Mouse (Mus musculus) heart, postnatal 10 days (tissue): Measurements from ENCODE around the gene Larp4. TPM values are rescaled to one million over a fixed set of nuclear protein-coding genes. Genes with fewer than 3 reads are reported as not detected.

Experiments
- DNase-seq, 2 experiments: peaks; one replicate each; pipeline ENCODE4 v3.0.0; 2021
- intact Hi-C: fragments of 180-260 bp; cut with DNase I; formaldehyde crosslinking; loops from one replicate; pipeline ENCODE4 v1.15.1; 2025
- total RNA-seq, 2 experiments: library from RNA; stranded (reverse); gene quantifications; 2 replicates each; pipeline ENCODE4 v1.2.3; 2021

Larp4 gene
- total RNA-seq, 2 experiments from 2014 or later, result 76.5 to 78.2 TPM

DNA sequence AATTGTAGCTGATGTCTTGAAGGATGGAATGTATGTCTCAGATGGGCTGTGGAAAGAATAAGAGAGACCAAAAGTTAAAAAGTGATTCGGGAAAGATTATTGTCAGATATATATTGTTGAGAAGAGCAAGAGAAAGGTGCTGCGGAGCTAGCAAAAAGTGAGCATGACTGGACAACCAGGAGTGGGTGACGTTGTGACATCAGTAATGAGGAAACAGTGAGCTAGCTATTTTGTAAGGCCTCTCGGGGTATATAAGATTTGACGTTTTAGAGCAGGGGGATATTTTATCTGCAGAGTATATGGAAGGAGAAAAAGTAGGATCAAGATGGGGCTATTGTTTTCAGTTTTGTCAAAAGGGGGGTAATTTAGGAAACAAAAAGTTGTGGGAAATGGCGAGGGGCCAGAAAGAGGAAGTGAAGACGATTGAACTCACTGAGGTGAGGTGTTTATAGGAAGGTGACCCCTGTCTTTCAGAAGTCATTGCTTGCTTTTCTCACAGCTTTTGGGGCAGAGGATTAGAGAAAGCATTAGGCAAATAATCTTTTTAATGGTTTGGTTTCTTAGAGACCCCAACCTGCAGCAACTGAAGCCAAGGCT is 34.9 kb downstream of the Larp4 start:
- no peak for DNase-seq

DNA sequence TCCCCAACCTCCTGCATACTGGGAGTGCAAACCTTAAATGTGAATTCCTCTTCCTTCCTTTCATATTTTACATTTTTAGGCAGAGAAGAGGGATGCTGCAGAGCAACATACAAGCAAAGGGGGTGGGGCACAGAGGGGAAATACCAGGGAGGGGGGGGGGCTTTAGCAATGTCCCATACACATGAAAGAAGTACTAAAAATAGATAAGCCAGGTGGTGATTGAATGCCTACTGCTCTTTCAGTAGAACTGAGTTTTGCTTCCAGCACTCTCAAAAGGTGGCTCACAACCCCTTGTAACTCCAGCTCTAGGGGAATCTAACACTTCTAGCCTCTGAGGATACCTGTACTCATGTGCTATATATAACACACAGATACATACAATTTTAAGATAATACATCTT is 36.3 kb downstream of the Larp4 start:
- DNase-seq, result no peak
- intact Hi-C loops, result no loop called here

More for the DNA sequence above, 34.9 kb downstream of the Larp4 start:
- intact Hi-C loops, result no loop called here

DNA sequence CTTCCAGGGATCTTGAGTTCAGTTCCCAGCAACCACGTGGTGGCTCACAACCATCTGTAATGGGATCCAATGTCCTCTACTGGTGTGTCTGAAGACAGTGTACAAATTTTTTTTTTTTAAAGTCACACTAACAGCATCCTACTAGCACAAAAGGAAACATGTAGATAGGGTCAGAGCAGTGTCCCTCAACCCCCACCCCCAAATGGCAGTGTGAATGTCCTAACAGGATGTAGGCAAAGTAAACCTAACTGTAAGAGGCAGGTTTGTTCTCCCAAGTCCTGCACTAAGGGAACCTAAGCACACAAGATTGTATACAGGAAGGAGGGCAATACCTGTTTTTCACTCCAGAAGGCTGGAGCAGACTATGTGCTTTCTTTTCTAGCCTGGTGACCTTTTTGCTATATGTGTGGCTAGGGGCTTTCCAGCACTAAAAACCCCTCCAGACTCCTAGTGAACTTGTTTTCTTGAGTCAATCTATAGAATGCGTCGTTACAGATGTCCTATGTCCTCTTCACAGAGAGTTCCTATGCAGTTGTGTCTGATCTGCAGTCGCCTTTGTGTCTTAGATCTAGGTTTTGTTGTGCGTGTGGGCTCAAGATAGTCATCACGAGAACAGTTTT is 48.5 kb downstream of the Larp4 start:
- intact Hi-C loops, result no loop called here
- DNase-seq, result no peak

DNA sequence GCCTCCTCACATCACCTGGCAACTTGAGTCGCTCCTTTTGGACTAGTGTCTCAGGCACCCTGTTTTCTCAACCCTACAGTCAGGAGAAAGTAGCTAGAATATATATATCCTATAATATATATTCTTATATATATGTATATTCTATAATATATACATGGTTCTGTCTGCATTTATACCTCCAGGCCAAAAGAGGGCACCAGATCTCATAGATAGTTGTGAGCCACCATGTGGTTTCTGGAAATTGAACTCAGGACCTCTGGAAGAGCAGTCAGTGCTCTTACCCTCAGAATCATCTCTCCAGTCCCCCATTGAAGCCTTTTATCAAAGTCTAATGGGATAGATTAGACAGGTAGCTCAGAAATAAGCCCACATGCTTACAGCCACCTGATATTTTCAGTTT is 51.3 kb downstream of the Larp4 start:
- DNase-seq, result no peak
- intact Hi-C loops, result loop anchor here (5.0 to 10.0 kb wide), 4 partner anchors 166 to 436 kb away; no protein-coding TSS in a partner anchor

DNA sequence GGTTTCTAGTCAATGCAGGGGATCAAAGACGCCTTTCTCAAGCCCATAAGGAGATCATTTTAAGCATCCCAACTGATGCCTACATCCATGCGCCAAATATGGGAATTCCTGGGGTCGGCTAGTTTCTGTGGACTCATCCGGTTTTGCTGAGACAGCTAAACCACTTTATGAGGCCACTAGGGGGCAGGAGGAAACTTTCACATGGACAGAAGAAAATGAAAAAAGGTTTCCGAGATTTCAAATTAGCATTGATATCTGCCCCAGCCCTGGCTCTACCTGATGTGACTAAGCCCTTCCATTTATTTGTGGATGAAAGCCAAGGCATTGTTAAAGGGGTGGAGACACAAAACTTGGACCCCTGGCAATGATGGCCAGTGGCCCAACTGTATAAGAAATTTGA is 53.1 kb downstream of the Larp4 start:
- DNase-seq, result peak; percentile 58 to 76
- intact Hi-C loops, result loop anchor here (5.0 to 10.0 kb wide), 4 partner anchors 164 to 434 kb away; no protein-coding TSS in a partner anchor

DNA sequence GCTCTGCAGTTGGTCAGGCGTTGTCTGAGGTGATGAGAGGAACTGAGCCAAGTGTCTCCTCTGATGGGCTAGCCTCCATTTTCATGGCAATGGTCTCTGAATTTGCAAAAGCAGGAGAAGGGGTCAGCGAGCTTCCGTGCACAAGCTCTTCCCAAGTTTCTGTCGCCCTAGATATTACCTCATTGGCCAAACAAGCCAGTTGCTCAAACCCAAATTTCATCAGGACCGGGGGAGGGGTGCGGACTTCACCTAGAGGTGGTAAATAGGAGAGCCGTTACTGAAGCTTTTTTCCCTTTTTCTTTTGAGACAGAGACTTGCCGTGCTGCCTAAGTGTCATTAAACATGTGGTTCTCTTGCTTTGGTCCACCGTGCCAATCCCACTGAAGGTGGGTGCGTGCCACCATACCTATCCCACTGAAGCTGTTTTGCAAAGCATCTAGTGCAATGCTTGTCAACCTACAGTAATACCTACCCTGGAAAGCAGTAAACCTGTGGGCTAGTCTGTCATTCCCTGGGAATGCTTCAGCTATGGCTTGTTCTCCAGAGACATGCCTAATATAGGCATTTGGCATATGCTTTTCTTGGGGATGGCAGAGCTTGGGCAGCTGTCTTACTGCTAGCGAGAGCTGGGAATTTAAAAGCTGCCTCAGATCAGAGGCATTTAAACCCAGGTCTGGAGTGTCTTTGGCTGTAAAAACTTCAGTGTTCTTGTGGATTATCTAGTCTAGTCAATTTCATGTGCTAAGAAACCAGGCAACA is 55.4 kb downstream of the Larp4 start:
- DNase-seq, result no peak
- intact Hi-C loops, result loop anchor here (10.0 kb wide), 2 partner anchors 300 to 350 kb away; no protein-coding TSS in a partner anchor

DNA sequence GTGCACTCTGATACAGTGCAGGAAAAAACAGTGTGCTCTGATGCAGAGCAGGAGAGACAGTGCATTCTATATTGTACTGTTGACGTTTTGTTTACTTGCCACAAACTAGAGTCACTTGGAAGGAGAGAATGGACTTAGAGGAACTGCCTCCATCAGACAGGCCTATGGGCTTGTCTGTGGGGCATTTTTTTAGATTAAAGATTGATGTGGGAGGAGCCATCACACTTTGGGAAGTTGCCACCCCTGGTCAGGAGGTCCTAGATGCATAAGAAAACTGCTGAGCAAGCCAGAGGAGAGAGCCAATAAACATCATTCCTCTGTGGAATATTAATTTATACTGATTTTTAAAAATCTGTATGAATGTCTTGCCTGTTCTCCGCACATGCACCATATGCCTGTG is 58.3 kb downstream of the Larp4 start:
- intact Hi-C loops, result loop anchor here (10.0 kb wide), 2 partner anchors 297 to 347 kb away; no protein-coding TSS in a partner anchor
- DNase-seq, result no peak

DNA sequence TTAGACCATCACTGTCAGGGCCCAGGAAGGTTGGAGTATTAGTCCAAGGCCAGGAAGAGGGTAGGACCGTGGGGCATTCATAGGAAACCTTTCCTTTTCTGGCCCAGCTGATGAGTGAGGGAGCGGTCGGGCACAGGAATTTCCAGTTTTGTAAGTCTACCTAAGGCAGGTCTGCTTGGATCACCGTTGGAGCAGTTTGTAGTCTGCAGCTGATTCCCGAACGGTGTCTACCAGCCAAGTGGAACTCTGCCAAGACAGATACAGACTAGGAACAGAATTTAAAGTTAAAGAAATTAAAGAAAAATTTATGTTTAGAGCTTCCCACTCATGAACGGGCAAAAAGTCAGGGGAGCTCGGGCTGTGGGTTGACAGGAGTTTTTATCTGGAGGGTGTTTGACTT is 59.6 kb downstream of the Larp4 start:
- intact Hi-C loops, result loop anchor here (10.0 kb wide), 2 partner anchors 295 to 345 kb away; no protein-coding TSS in a partner anchor
- DNase-seq, result no peak

DNA sequence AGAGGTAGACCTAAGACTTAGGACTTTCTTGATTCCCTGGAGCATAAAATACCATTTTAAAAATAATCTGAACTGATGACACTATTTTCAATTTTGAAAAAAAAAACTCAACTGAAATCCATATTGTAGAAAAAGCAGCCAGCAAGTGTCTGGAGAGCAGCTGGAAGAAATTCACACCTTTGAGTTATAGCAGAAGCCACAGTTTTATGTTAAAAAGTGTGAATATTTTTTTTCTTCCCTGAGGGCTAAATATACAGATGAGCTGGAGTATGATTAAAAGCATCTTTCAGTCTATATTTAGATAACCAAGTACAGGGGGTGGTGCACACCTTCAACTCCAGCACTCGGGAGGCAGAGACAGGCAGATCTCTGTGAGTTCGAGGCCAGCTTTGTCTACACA is 60.0 kb downstream of the Larp4 start:
- DNase-seq, result no peak

DNA sequence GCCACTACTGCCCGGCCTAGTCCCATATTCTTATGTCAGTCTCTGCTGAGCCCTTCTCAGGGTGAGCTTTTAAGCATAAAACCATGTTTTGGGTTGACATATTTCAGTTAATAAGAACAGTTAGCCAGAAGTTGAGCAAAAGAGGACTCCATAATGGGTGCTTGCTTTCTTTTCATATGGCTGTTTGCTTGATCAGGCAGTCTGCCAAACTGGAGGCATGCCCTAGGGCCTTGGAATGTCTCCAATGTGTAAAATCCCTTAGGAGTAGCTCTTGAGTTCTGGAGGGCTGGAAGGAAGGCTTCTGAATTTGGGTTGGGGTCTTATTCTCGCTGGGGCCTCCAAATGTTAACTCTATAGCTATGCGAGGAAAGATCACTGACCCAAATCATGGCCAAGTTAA is 62.7 kb downstream of the Larp4 start:
- intact Hi-C loops, result no loop called here
- no peak for DNase-seq

More for the DNA sequence above, 60.0 kb downstream of the Larp4 start:
- intact Hi-C loops, result loop anchor here (10.0 kb wide), 2 partner anchors 295 to 345 kb away; no protein-coding TSS in a partner anchor

DNA sequence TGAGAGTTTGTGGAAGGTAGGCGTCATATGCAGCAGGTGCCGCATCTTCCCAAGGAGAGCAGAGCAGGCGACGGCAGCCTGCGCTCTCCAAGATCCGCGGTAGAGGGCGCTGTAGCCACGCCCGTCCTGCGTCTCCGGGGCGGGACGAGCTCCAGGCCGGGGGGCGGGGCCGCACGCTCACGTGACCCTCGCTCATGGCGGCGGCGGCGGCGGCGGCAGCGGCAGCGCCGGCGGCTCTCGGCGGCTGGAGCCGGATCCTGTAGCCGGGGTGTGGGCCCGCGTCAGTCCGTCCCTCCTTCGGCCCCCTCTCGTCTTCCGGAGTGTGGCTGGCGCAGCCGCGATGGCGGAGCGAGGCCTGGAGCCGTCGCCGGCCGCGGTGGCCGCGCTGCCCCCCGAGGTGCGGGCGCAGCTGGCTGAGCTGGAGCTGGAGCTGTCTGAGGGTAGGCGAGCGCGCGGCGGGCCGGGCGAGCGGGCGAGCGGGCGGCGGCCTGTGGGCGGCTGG is 68.7 kb downstream of the Larp4 start, which contains the start of gene Dip2b:
Gene Dip2b, plus strand, starts transcription at position 195 of the 502 bp plus-strand sequence.
- intact Hi-C loops, result loop anchor here (1.0 to 5.0 kb wide), 3 partner anchors 89 to 424 kb away; partner anchors contain the start of gene Atf1

DNA sequence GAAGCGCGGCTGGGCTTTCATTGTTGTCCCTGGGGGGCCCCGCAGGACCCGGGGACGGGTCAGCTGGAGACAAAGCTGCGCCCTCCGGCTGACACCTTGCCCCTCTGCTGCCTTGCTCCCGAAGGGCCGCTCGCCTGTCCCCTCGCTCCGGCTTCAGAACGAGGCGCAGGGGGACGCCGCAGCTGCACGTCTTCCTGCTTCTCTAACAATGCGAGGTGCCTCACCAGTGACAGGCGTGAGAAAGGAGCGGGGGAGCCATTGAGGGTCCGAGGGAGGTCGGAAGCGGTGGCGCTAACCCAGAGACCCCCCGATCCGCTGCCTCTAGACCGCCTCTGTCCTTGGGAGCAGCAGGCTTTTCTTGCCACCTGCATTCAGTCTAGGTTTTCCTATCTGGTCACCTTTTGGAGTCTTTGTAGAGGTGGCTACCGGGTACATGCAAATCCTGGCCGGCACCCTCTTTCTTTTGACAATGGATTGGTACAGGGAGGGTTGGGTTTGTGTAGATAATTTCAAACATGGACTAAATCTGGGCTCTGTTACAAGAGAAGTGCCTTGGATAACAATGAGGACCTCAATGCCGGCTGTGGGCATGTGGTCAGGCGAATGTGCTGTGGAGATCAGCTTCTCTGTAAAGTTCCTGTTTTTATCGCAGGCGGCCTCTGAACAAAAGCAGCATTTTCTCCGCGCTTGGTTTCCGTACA is 69.3 kb downstream of the Larp4 start:
- DNase-seq, result peak; percentile 72 to 75
- intact Hi-C loops, result loop anchor here (2.0 to 5.0 kb wide), 2 partner anchors 188 to 423 kb away; partner anchors contain the start of gene Atf1

More for the DNA sequence above, 68.7 kb downstream of the Larp4 start, which contains the start of gene Dip2b:
- DNase-seq, result peak; percentile 96 to 98

DNA sequence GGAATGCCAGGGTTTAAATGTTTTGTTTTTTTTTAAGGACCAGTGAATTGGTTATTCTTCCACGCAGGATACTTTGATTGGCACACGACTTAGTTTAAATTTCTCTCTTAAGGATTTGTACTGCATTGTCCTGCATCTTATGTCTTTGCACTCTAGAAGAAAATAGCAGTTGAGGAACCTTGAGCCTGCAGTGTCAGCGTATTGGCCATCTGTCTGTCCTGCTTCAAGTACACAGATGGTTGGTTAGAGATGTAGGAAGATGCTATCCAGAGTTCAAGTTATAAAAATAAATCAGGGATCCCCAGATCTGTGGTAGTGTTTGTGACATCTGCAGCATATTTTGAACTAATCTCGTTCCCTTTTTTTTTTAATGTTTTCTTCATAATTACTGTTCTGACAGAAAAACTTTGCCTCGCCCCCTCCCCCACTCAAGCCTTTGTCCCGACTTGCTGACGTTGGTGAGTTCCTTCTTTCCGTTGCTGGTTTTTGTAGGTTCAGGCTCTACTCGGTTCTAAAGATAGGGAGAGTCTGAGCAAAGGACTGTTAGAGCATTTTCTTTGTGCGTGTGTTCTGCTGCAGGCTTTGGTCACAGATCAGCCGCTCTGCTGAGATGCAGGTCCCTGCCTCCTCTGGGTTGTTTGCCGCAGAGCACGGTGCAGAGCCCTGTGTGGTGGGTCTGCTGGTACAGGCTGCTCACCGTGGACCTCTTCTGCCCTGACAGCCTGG is 70.8 kb downstream of the Larp4 start:
- peak in 1 of 2 experiments; percentile 36 for DNase-seq
- intact Hi-C loops, result loop anchor here (5.0 kb wide), 1 partner anchor 37 kb away; no protein-coding TSS in a partner anchor

DNA sequence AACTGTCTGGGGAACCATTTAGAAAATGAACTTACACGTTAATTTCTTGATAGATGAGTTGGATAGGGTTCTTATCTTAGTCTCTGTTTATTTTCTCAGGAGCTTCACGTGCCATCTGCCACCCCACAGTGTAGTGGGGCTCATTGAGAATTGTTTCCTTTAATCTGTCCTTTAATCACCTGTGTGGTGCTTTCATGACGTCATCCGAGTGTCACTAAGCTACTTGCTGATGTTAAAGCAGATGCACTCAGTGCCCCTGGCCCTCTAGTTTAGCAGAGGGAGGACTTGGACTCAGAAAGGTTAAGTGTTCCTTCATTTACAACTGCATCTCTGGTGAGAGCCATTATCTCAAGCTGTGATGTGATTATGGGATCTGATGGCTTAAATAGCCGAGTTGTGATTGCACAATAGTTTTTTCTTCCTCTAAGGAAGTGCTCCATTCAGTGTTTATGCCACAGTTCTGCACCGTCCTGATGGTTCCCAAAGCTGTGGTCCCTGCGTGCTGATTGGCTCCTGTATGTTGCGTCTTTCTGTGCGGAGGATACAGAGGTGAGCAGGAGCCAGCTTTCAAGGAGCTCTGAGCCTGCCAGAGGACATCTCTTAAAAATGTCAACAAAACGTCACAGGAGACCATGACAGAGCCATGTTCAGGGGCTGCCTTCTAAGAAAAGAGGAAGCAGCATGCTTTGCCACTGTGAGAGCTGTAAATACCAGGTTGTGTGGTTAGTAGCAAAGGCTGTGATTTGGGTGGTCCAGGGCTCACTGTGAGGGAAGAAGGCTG is 71.6 kb downstream of the Larp4 start:
- DNase-seq, result no peak
- intact Hi-C loops, result loop anchor here (5.0 kb wide), 1 partner anchor 36 kb away; no protein-coding TSS in a partner anchor

DNA sequence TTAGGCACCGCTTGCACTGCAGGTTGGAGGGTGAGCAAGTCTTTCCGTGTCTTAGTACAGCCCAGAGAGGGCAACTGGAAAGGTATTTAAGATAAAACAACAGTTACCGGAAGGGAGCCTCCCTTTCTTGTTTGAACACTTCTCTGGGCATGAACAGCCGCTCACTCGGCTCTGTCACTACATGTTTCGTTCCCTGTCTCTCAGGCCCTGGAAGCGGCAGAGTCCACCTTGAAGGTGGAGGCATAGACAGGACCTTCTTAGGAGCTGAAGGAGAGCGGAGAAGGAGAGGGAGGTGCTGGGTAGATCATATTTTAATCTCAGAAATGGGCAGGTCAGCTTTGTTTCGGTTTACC is 72.2 kb downstream of the Larp4 start:
- no peak for DNase-seq
- intact Hi-C loops, result loop anchor here (5.0 kb wide), 1 partner anchor 35 kb away; no protein-coding TSS in a partner anchor

DNA sequence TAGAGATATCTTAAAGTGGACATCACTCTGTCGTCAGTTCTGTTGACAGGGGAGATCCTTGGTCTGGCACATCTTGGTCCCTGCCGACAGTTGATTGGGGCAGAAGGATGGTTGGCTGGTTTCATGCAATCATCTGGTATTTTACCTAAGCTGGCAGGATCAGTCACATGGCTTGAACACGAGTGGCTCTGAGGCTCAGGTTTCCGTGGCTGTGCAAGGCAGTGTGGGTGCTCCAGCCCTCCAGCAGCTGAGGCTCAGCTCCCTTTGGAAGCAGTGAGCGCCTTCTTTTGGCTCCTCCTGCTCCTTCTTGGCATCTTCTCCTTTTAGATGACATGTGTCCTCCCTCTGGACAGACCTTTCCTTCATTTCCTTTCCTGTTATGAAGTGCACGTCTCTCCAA is 75.7 kb downstream of the Larp4 start:
- peak in 1 of 2 experiments; percentile 30 for DNase-seq
- intact Hi-C loops, result no loop called here

DNA sequence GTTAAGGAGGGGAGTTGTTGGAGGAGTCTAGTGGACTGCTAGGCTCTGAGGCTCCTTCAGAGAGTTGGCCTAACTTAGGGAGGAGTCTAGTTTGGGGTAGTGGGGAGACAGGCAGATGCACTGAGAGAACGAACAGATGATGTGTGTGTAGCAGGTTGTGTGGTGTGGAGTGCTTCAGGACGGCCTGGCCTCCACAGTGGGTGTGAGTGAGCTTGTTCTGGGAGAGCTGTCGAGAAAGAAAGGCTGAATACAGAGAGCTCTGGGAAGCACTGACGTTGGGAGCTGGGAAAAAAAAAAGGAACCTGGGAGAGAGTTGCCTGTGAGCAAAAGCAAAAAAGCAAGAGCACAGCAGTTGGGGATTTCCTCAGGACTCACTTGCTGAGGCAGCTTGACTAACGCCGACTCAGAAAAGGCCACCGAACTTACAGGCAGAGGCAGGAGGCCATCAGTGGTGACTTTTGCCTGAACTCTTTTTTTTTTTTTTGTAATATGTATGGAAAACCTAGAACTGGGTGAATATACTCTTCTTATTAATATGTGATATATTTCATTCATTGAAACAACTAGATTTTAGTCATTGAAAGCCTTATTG is 79.7 kb downstream of the Larp4 start:
- no peak for DNase-seq
- intact Hi-C loops, result no loop called here

DNA sequence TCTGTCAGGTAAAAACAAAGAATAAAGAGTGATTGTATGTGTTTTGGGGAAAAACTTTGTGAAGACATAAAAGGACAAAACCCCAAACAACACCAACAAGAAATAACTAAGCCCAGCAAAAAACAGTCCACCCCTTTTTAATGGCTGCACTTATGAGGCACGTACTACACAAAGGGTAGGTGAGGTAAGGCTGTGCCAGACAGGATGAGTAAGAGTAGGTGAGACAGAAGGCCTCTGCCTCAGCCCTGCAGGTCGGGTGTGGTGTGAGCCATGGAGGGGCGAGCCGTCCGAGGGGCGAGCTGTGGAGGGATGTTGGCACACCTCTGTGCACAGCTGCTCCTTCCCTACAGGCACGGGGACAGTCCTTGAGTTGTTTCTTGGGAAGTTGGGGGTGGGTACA is 81.1 kb downstream of the Larp4 start:
- intact Hi-C loops, result no loop called here
- no peak for DNase-seq
